Mouse (Mus musculus): ENCODE measurements around the gene Gm49369.
A peak's percentile ranks its signal among the peaks of the same experiment; 100 is the strongest.

Gm49369 gene

GRCm38 (mm10) chr7:142387419-142388148 lies 5.1 kb upstream of the Gm49369 start, which contains the start of gene Ctsd:
Ctsd (minus strand) TSS chr7:142388038.
- no peaks in the 10 kb centered on the region for H3K36me3 ChIP-seq (ENCODE audit: control insufficient read depth, insufficient read depth, low read length, poor library complexity, severe bottlenecking)
- H3K27me3 ChIP-seq (ENCODE audit: control insufficient read depth, insufficient read depth, low read length, poor library complexity, severe bottlenecking), result no peaks in the 10 kb centered on the region
- DNase-seq (ENCODE audit: low read depth, low spot score), result peak; percentile 91

- H3K27me3 ChIP-seq (ENCODE audit: control insufficient read depth, insufficient read depth, low read length, poor library complexity, severe bottlenecking), result no peaks in the 10 kb centered on the region
- DNase-seq (ENCODE audit: low read depth, low spot score), result no peak
Observed at GRCm38 (mm10) chr7:142386621-142387201, 4.2 kb upstream of the Gm49369 start.

GRCm38 (mm10) chr7:142385742-142386403 lies 3.4 kb upstream of the Gm49369 start:
- Histone ChIP-seq H3K27me3 (ENCODE audit: control insufficient read depth, insufficient read depth, low read length, poor library complexity, severe bottlenecking) (no peaks in the 10 kb centered on the region), H3K36me3 (ENCODE audit: control insufficient read depth, insufficient read depth, low read length, poor library complexity, severe bottlenecking) (peaks cover 6% of the 10 kb centered on the region)
- DNase-seq (ENCODE audit: low read depth, low spot score), result no peak

More at GRCm38 (mm10) chr7:142386621-142387201, 4.2 kb upstream of the Gm49369 start:
- H3K36me3 ChIP-seq (ENCODE audit: control insufficient read depth, insufficient read depth, low read length, poor library complexity, severe bottlenecking), result peaks cover 6% of the 10 kb centered on the region

GRCm38 (mm10) chr7:142384306-142384705 lies 1.8 kb upstream of the Gm49369 start:
- no peaks in the 10 kb centered on the region for H3K27me3 ChIP-seq (ENCODE audit: control insufficient read depth, insufficient read depth, low read length, poor library complexity, severe bottlenecking)
- DNase-seq (ENCODE audit: low read depth, low spot score), result no peak
- H3K36me3 ChIP-seq (ENCODE audit: control insufficient read depth, insufficient read depth, low read length, poor library complexity, severe bottlenecking), result peaks cover 9% of the 10 kb centered on the region

- no peak for DNase-seq (ENCODE audit: low read depth, low spot score)
- Histone ChIP-seq H3K27me3 (ENCODE audit: control insufficient read depth, insufficient read depth, low read length, poor library complexity, severe bottlenecking) (no peaks in the 10 kb centered on the region), H3K36me3 (ENCODE audit: control insufficient read depth, insufficient read depth, low read length, poor library complexity, severe bottlenecking) (peaks cover 12% of the 10 kb centered on the region)
Observed at GRCm38 (mm10) chr7:142381175-142381574, 1.3 kb downstream of the Gm49369 start.

- H3K36me3 ChIP-seq (ENCODE audit: control insufficient read depth, insufficient read depth, low read length, poor library complexity, severe bottlenecking), result peaks cover 12% of the 10 kb centered on the region
- no peaks in the 10 kb centered on the region for H3K27me3 ChIP-seq (ENCODE audit: control insufficient read depth, insufficient read depth, low read length, poor library complexity, severe bottlenecking)
- DNase-seq (ENCODE audit: low read depth, low spot score), result no peak
Observed at GRCm38 (mm10) chr7:142379186-142379585, 3.3 kb downstream of the Gm49369 start.

- peaks cover 11% of the 10 kb centered on the region for H3K36me3 ChIP-seq (ENCODE audit: control insufficient read depth, insufficient read depth, low read length, poor library complexity, severe bottlenecking)
- H3K27me3 ChIP-seq (ENCODE audit: control insufficient read depth, insufficient read depth, low read length, poor library complexity, severe bottlenecking), result no peaks in the 10 kb centered on the region
- no peak for DNase-seq (ENCODE audit: low read depth, low spot score)
Observed at GRCm38 (mm10) chr7:142377233-142377925, 5.1 kb downstream of the Gm49369 start.

- Histone ChIP-seq H3K27me3 (ENCODE audit: control insufficient read depth, insufficient read depth, low read length, poor library complexity, severe bottlenecking) (no peaks in the 10 kb centered on the region), H3K36me3 (ENCODE audit: control insufficient read depth, insufficient read depth, low read length, poor library complexity, severe bottlenecking) (peaks cover 6% of the 10 kb centered on the region)
- DNase-seq (ENCODE audit: low read depth, low spot score), result no peak
Observed at GRCm38 (mm10) chr7:142376096-142376495, 6.4 kb downstream of the Gm49369 start.

- DNase-seq (ENCODE audit: low read depth, low spot score), result no peak
- H3K36me3 ChIP-seq (ENCODE audit: control insufficient read depth, insufficient read depth, low read length, poor library complexity, severe bottlenecking), result peaks cover 5% of the 10 kb centered on the region
- H3K27me3 ChIP-seq (ENCODE audit: control insufficient read depth, insufficient read depth, low read length, poor library complexity, severe bottlenecking), result no peaks in the 10 kb centered on the region
Observed at GRCm38 (mm10) chr7:142375261-142375724, 7.2 kb downstream of the Gm49369 start.

- DNase-seq (ENCODE audit: low read depth, low spot score), result no peak
- H3K36me3 ChIP-seq (ENCODE audit: control insufficient read depth, insufficient read depth, low read length, poor library complexity, severe bottlenecking), result peaks cover 3% of the 10 kb centered on the region
- H3K27me3 ChIP-seq (ENCODE audit: control insufficient read depth, insufficient read depth, low read length, poor library complexity, severe bottlenecking), result no peaks in the 10 kb centered on the region
Observed at GRCm38 (mm10) chr7:142374413-142375015, 8.0 kb downstream of the Gm49369 start.

GRCm38 (mm10) chr7:142373641-142374412 lies 8.6 kb downstream of the Gm49369 start, which contains the start of gene Ifitm10:
Ifitm10 (minus strand) TSS chr7:142373753.
- H3K36me3 ChIP-seq (ENCODE audit: control insufficient read depth, insufficient read depth, low read length, poor library complexity, severe bottlenecking), result peaks cover 3% of the 10 kb centered on the region
- no peaks in the 10 kb centered on the region for H3K27me3 ChIP-seq (ENCODE audit: control insufficient read depth, insufficient read depth, low read length, poor library complexity, severe bottlenecking)
- no peak for DNase-seq (ENCODE audit: low read depth, low spot score)

GRCm38 (mm10) chr7:142373039-142373438 lies 9.4 kb downstream of the Gm49369 start:
- Histone ChIP-seq H3K27me3 (ENCODE audit: control insufficient read depth, insufficient read depth, low read length, poor library complexity, severe bottlenecking) (no peaks in the 10 kb centered on the region), H3K36me3 (ENCODE audit: control insufficient read depth, insufficient read depth, low read length, poor library complexity, severe bottlenecking) (peaks cover 3% of the 10 kb centered on the region)
- DNase-seq (ENCODE audit: low read depth, low spot score), result no peak

GRCm38 (mm10) chr7:142371768-142372661 lies 10.5 kb downstream of the Gm49369 start:
- Histone ChIP-seq H3K36me3 (ENCODE audit: control insufficient read depth, insufficient read depth, low read length, poor library complexity, severe bottlenecking) (peaks cover 3% of the 10 kb centered on the region), H3K27me3 (ENCODE audit: control insufficient read depth, insufficient read depth, low read length, poor library complexity, severe bottlenecking) (no peaks in the 10 kb centered on the region)
- DNase-seq (ENCODE audit: low read depth, low spot score), result no peak
